Mouse (Mus musculus): ENCODE data around the gene Gm21981. TPM values are rescaled to one million over a fixed set of nuclear protein-coding genes. Genes with fewer than 3 reads are reported as not detected.
"Not testable (repeated sequence)": the region's sequence is repeated elsewhere in the genome, so short reads cannot be mapped to it uniquely, and the experiment has no call there.

Gm21981 gene
- polyA plus RNA-seq, 1 experiment from 2014 or later: 0.07 TPM

DNA sequence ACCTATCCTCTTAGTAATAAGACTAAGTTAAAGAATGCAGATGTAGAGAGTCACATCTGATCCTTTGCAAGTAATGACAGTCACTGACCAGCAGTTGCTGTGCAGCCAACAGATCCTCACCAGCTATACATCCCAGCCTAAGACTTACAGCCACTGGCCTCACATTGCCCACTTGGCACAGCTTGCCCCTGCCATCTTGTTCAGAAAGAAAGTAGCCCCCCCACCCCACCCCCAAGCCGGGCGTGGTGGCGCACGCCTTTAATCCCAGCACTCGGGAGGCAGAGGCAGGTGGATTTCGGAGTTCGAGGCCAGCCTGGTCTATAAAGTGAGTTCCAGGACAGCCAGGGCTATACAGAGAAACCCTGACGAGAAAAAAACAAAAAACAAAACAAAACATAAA lies 39.9 kb downstream of the Gm21981 start:
- H3K9me3 ChIP-seq (replicated peaks); H3K4me2 ChIP-seq; ATAC-seq; H3K4me3 ChIP-seq; H3K4me1 ChIP-seq; H3K27me3 ChIP-seq (replicated peaks); H3K9ac ChIP-seq; H3K27ac ChIP-seq: not testable (repeated sequence)
- WGBS (ENCODE audit: insufficient replicate concordance): 89% methylated on average over 8 of the region's 8 CpGs
- H3K36me3 ChIP-seq: peaks cover 35% of the 10 kb centered on the region

DNA sequence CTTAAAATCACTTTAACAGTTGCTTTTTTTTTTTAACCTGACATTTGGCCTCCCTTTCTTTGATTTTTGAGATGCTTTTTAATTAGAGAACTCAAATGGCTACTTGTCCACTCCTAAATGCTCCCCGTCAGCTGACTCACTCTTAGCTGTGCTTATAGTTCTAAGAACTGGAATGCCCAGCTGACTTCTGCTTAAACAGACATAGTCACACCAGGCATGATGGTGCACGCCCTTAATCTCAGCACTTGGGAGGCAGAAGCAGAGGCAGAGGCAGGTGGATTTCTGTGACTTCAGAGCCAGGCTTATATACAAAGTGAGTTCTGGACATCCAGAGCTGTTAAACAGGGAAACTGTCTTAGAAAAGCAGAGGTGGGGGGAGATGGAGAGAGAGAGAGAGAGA lies 42.3 kb downstream of the Gm21981 start:
- Histone ChIP-seq H3K4me3 (no peak overlapping the region), H3K27me3 (replicated peaks) (no peaks in the 10 kb centered on the region), H3K4me1 (peaks cover 6% of the 10 kb centered on the region), H3K4me2 (no peak overlapping the region), H3K27ac (no peak overlapping the region), H3K9me3 (replicated peaks) (no peaks in the 10 kb centered on the region), H3K9ac (no peak overlapping the region), H3K36me3 (peaks cover 33% of the 10 kb centered on the region)
- WGBS (ENCODE audit: insufficient replicate concordance): 82% methylated on average over 2 of the region's 2 CpGs
- ATAC-seq: no peak

DNA sequence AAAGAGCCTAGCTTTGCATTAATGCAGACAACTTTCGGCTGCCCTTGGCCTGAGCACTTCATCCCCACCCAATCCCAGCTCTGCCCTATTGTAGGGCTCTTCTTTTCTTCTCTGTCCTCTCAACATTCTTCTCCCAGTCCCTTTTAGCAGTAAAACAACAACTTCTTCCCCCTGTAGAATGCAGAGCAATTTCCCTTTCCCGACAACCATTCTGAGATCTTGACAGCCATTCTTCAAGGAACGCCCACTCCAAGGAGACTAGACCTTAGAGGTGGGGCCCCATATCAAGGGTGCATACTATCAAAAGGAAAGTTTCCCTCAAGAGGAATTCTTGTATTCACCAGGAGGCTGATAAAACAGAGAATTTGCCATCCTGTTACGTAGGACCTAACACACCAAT lies 45.3 kb downstream of the Gm21981 start:
- H3K4me3 ChIP-seq: no peak overlapping the region
- no peak for ATAC-seq

DNA sequence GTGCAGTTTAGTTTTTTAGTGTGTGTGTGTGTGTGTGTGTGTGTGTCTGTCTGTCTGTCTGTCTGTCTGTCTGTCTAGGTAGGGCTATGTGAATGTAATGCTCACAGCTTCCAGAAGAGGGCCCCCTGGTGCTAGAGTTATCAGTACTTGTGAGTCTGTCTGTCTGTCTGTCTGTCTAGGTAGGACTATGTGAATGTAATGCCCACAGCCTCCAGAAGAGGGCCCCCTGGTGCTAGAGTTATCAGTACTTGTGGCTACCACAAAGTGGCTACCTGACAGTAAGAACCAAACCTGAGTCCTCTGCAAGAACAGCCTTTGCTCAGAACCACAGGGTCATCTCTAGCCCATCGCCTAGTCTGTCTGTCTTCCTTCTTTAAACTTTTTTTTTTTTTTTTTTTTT lies 47.6 kb downstream of the Gm21981 start:
- Histone ChIP-seq H3K4me2 (no peak overlapping the region), H3K9ac (no peak overlapping the region), H3K4me3 (no peak overlapping the region), H3K9me3 (replicated peaks) (no peaks in the 10 kb centered on the region), H3K27ac (no peak overlapping the region), H3K36me3 (peaks cover 7% of the 10 kb centered on the region; the same call in 1 of the 2 replicates), H3K27me3 (replicated peaks) (no peaks in the 10 kb centered on the region), H3K4me1 (peaks cover 32% of the 10 kb centered on the region)
- 0 out of 2 replicates have a peak, but pooled peaks have one; percentile 35 for ATAC-seq
- 67% methylated on average over 1 of the region's 1 CpGs for WGBS (ENCODE audit: insufficient replicate concordance)

More for the DNA sequence above, 45.3 kb downstream of the Gm21981 start:
- WGBS (ENCODE audit: insufficient replicate concordance): 65% methylated on average over 4 of the region's 4 CpGs
- Histone ChIP-seq H3K4me1 (peaks cover 31% of the 10 kb centered on the region), H3K27ac (no peak overlapping the region), H3K9me3 (replicated peaks) (no peaks in the 10 kb centered on the region), H3K36me3 (peaks cover 19% of the 10 kb centered on the region), H3K4me2 (no peak overlapping the region), H3K27me3 (replicated peaks) (no peaks in the 10 kb centered on the region), H3K9ac (no peak overlapping the region)

- 0 out of 2 replicates have a peak, but pooled peaks cover 3% of the 10 kb centered on the region for H3K36me3 ChIP-seq
- peaks cover 31% of the 10 kb centered on the region for H3K4me1 ChIP-seq
- H3K9ac ChIP-seq: no peak overlapping the region
- ATAC-seq: no peak
- no peak overlapping the region for H3K4me3 ChIP-seq
- H3K27ac ChIP-seq: no peak overlapping the region
- no peak overlapping the region for H3K4me2 ChIP-seq
- no peaks in the 10 kb centered on the region for H3K27me3 ChIP-seq (replicated peaks)
- no peaks in the 10 kb centered on the region for H3K9me3 ChIP-seq (replicated peaks)
- 84% methylated on average over 2 of the region's 2 CpGs for WGBS (ENCODE audit: insufficient replicate concordance)
Observed at GRCm38 (mm10) chr17:47642992-47643391, 51.3 kb downstream of the Gm21981 start.

Other genes with a start within 250 kb of the Gm21981 start
- gene Taf8, start 192.2 kb downstream of the Gm21981 start, polyA plus RNA-seq (2016; fragmentation: Nextera tagmentation; extraction: Ambion mirVana): 17.6 and 18.0 TPM in 2 replicates
- 546 and 555 TPM in 2 replicates for gene Ccnd3, start 189.4 kb downstream of the Gm21981 start, polyA plus RNA-seq (2016; fragmentation: Nextera tagmentation; extraction: Ambion mirVana)
- 34.6 and 35.2 TPM in 2 replicates for gene Bysl, start 83.0 kb downstream of the Gm21981 start, polyA plus RNA-seq (2016; fragmentation: Nextera tagmentation; extraction: Ambion mirVana)
- gene Med20, start 82.9 kb downstream of the Gm21981 start, polyA plus RNA-seq (2016; fragmentation: Nextera tagmentation; extraction: Ambion mirVana): 31.2 and 32.6 TPM in 2 replicates
- gene Gm20517, start 82.9 kb downstream of the Gm21981 start, polyA plus RNA-seq (2016; fragmentation: Nextera tagmentation; extraction: Ambion mirVana): 2.3 and 2.7 TPM in 2 replicates
- 5.0 and 6.2 TPM in 2 replicates for gene Usp49, start 63.8 kb downstream of the Gm21981 start, polyA plus RNA-seq (2016; fragmentation: Nextera tagmentation; extraction: Ambion mirVana)
- 339 and 360 TPM in 2 replicates for gene Tomm6, start 6.1 kb downstream of the Gm21981 start, polyA plus RNA-seq (2016; fragmentation: Nextera tagmentation; extraction: Ambion mirVana)
- 1.7 and 2.3 TPM in 2 replicates for gene Frs3, start 5.4 kb downstream of the Gm21981 start, polyA plus RNA-seq (2016; fragmentation: Nextera tagmentation; extraction: Ambion mirVana)
- not detected in 2 replicates for gene Prickle4, start 281 bp upstream of the Gm21981 start, polyA plus RNA-seq (2016; fragmentation: Nextera tagmentation; extraction: Ambion mirVana)
- gene Pgc, start 32.4 kb upstream of the Gm21981 start, polyA plus RNA-seq (2016; fragmentation: Nextera tagmentation; extraction: Ambion mirVana): not detected in 2 replicates
- gene Tfeb, start 42.6 kb upstream of the Gm21981 start, polyA plus RNA-seq (2016; fragmentation: Nextera tagmentation; extraction: Ambion mirVana): 5.6 and 5.8 TPM in 2 replicates
- gene Mdfi, start 140.2 kb upstream of the Gm21981 start, polyA plus RNA-seq (2016; fragmentation: Nextera tagmentation; extraction: Ambion mirVana): 2.8 and 3.5 TPM in 2 replicates
- 13.7 and 13.9 TPM in 2 replicates for gene Foxp4, start 230.2 kb upstream of the Gm21981 start, polyA plus RNA-seq (2016; fragmentation: Nextera tagmentation; extraction: Ambion mirVana)

All from liver, embryonic 12.5 days (tissue).